Mouse (Mus musculus) lung, postnatal 0 days (tissue): ENCODE measurements at regions not wholly inside any gene's neighbourhood (a gene's known extent, or its start where the extent isn't known, plus 50 kb on each side); places are given as distances from the start of the nearest gene placed in this dataset.

Experiments
- ATAC-seq: fragments of 200-750 bp; cut with Nextera tagmentation; 2 replicates; pipeline ENCODE4 v1.8.0; 2017; ENCODE audit warnings: moderate library complexity
- DNase-seq: peaks from one replicate; pipeline ENCODE4 v3.0.0-alpha.2; 2016; ENCODE audit warnings: low spot score
- H3K27ac ChIP-seq: fragments of 300-500 bp; sonication (generic); 2 replicates; pipeline ENCODE4 v1.5.1; 2014; ENCODE audit warnings: antibody characterized with exemption, mild to moderate bottlenecking, low read length, mixed read lengths
- H3K27me3 ChIP-seq: fragments of 300-500 bp; sonication (generic); replicated peaks from 2 replicates; pipeline ENCODE4 v1.6.1; 2014; ENCODE audit warnings: low read length, mixed read lengths; ENCODE audit not compliant: insufficient read depth
- H3K36me3 ChIP-seq: fragments of 300-500 bp; sonication (generic); 2 replicates; pipeline ENCODE4 v1.6.1; 2014; ENCODE audit warnings: low read length, mixed read lengths; ENCODE audit not compliant: insufficient read depth
- H3K4me1 ChIP-seq: fragments of 300-500 bp; sonication (generic); 2 replicates; pipeline ENCODE4 v1.6.1; 2014; ENCODE audit warnings: antibody characterized with exemption, low read depth, low read length, mixed read lengths; ENCODE audit not compliant: insufficient read depth
- H3K4me2 ChIP-seq: fragments of 300-500 bp; sonication (generic); replicated peaks from 2 replicates; pipeline ENCODE4 v1.6.1; 2014; ENCODE audit warnings: low read depth, mild to moderate bottlenecking, low read length, moderate library complexity, mixed read lengths
- H3K4me3 ChIP-seq: fragments of 300-500 bp; sonication (generic); 2 replicates; pipeline ENCODE4 v1.5.1; 2014; ENCODE audit warnings: low read depth, low read length
- H3K9ac ChIP-seq: fragments of 300-500 bp; sonication (generic); replicated peaks from 2 replicates; pipeline ENCODE4 v1.6.1; 2014; ENCODE audit warnings: low read depth, mild to moderate bottlenecking
- H3K9me3 ChIP-seq: fragments of 300-500 bp; sonication (generic); 2 replicates; pipeline ENCODE4 v1.6.1; 2016; ENCODE audit warnings: low read length, mixed read lengths
- CTCF ChIP-seq: IDR thresholded peaks from 2 replicates; pipeline ENCODE4 v1.5.1; 2016; ENCODE audit warnings: antibody characterized with exemption, mild to moderate bottlenecking
- EP300 ChIP-seq: IDR thresholded peaks from 2 replicates; pipeline ENCODE4 v1.6.1; 2016; ENCODE audit warnings: antibody characterized with exemption, mild to moderate bottlenecking, control low read depth
- WGBS: fragments of 180-500 bp; shearing (Covaris S2); extraction: QIAGEN DNeasy Blood & Tissue Kit; methylation state at CpG from one replicate; pipeline ENCODE4 v1.1.7; 2014; 5-methylcytosine and 5-hydroxymethylcytosine counted together

DNA sequence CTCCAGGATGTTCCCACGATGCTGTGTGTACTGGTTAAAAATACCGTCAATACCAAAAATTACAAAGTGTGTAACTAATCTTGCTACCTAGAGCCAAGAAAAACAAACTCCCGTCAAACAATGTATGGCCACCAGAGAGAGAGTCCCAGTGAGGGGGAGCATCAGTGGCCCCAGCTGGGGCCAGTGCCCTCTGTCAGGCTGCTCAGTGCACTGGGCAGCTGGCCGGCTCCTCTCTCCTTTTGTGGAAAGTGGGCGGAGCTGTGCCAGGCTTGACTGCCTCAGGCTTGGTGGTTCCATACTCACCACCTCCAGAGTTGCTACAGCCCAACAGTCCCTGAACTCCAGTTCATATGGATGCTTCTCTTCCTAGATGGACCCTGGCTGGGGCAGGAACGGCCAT, 53.8 kb upstream of the Sept5 start:
- ATAC-seq (no peak), DNase-seq (no peak)
- H3K9me3 ChIP-seq, result no peaks in the 10 kb centered on the region
- H3K4me1 ChIP-seq, result no peaks in the 10 kb centered on the region
- H3K27me3 ChIP-seq, result no peaks in the 10 kb centered on the region
- no peak overlapping the region for H3K4me3 ChIP-seq
- TF ChIP-seq EP300 (no peak), CTCF (no peak)
- no peak overlapping the region for H3K27ac ChIP-seq
- no peak overlapping the region for H3K9ac ChIP-seq
- H3K36me3 ChIP-seq, result no peaks in the 10 kb centered on the region
- 40% methylated on average over 6 of the region's 6 CpGs for WGBS
- no peak overlapping the region for H3K4me2 ChIP-seq

DNA sequence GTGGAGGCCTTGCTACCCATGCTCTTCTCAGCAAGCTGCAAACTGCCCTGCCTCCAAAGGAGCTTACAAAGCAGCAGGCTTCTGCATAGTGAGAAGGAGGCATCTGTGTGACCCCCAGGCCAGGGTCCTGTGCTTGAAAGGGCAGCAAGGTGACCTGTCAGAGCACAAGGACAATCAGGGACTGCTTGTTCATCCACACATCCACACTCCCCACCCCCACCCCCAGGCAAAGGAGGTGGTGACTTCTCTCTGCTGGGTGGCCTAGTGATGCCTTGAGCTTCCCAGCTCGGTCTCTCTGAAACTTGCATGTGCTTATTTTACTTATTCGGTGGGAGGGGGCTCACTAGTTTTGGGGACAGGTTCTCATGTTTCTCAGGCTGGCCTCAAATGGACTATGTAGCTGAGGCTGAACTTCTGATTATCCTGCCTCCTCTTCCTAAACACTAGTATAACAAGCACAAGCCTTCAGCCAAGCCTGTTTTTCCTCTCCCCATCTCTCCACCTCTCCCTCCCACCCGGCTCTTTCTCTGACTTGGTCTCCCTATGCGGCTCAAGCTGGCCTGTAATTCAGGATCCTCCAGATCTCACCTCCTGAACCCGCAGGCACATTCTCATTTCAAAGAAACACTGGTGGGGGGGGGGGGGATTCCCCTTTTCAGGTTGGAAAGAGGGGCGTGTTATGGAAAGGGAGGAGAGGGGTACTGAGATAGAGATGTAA, 56.4 kb upstream of the Sept5 start:
- H3K4me1 ChIP-seq, result no peaks in the 10 kb centered on the region
- peak overlapping the region; percentile 54; the same call in 1 of the 2 replicates for H3K4me2 ChIP-seq
- no peaks in the 10 kb centered on the region for H3K36me3 ChIP-seq
- WGBS, result 20% methylated on average over 6 of the region's 6 CpGs
- H3K4me3 ChIP-seq, result no peak overlapping the region
- H3K9ac ChIP-seq, result no peak overlapping the region
- H3K27me3 ChIP-seq, result no peaks in the 10 kb centered on the region
- no peak for TF ChIP-seq CTCF
- no peak for TF ChIP-seq EP300
- no peaks in the 10 kb centered on the region for H3K9me3 ChIP-seq
- no peak for DNase-seq
- no peak for ATAC-seq
- H3K27ac ChIP-seq, result 0 out of 2 replicates have a peak overlapping the region, but pooled peaks have one; percentile 15

DNA sequence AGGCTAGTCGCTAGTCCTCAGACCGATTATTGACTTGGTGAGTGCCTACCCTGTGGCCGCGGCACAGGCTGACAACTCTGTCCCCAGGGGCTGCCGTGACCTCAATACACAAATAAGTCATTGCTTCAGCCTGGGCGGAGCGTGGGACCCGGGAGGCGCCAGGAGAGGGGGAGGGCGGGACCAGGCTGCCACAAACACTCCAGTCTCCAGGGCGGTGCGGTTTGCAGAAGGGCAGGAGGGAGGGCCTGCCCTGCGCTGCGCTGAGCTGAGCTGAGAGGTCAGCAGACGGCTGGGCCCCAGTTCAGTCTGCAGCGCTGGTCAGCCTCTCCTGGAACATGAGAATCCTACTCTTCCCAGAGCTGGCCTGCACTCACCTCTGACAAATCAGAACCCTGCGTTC, 57.2 kb upstream of the Sept5 start:
- no peaks in the 10 kb centered on the region for H3K27me3 ChIP-seq
- no peaks in the 10 kb centered on the region for H3K9me3 ChIP-seq
- WGBS, result 1% methylated on average over 17 of the region's 17 CpGs
- H3K4me2 ChIP-seq, result peak overlapping the region; percentile 54
- H3K36me3 ChIP-seq, result no peaks in the 10 kb centered on the region
- H3K9ac ChIP-seq, result 0 out of 2 replicates have a peak overlapping the region, but pooled peaks have one; percentile 17
- ATAC-seq (peak; percentile 99), DNase-seq (peak; percentile 97)
- TF ChIP-seq EP300 (peak; percentile 15; the same call in 1 of the 2 replicates), CTCF (no peak)
- H3K27ac ChIP-seq, result peak overlapping the region; percentile 85
- no peak overlapping the region for H3K4me3 ChIP-seq
- H3K4me1 ChIP-seq, result no peaks in the 10 kb centered on the region

- TF ChIP-seq EP300 (no peak), CTCF (peak; percentile 88)
- ATAC-seq (peak; percentile 76), DNase-seq (peak; percentile 90)
- Histone ChIP-seq H3K9ac (0 out of 2 replicates have a peak overlapping the region, but pooled peaks have one; percentile 17), H3K36me3 (no peaks in the 10 kb centered on the region), H3K4me2 (peak overlapping the region; percentile 54), H3K4me1 (no peaks in the 10 kb centered on the region), H3K27ac (peak overlapping the region; percentile 85), H3K4me3 (no peak overlapping the region), H3K9me3 (no peaks in the 10 kb centered on the region), H3K27me3 (no peaks in the 10 kb centered on the region)
- WGBS, result 6% methylated on average over 8 of the region's 8 CpGs
Observed at GRCm38 (mm10) chr16:18687367-18687766, 57.6 kb upstream of the Sept5 start.

DNA sequence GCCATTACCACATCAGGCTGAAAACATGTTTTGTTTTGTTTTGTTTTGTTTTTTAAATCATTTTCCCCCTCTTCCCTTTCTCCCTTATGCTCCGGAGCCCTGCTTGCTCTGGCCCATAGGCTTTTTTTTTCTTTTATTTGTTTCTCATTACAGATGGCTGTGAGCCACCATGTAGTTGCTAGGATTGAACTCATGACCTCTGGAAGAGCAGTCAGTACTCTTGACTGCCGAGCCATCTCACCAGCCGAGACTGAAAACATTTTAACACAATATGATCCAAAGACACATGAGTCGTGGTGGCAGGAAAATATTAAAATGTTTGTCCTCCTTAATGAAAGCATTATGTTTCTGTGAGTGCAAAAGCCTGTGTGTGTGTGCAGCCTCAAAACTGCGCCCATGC, 65.8 kb upstream of the Sept5 start:
- H3K9me3 ChIP-seq, result no peaks in the 10 kb centered on the region
- no peaks in the 10 kb centered on the region for H3K27me3 ChIP-seq
- no peak for DNase-seq
- no peak for ATAC-seq
- H3K27ac ChIP-seq, result no peak overlapping the region
- H3K4me3 ChIP-seq, result no peak overlapping the region
- no peaks in the 10 kb centered on the region for H3K36me3 ChIP-seq
- no peaks in the 10 kb centered on the region for H3K4me1 ChIP-seq
- no peak overlapping the region for H3K4me2 ChIP-seq
- no peak overlapping the region for H3K9ac ChIP-seq
- TF ChIP-seq EP300 (no peak), CTCF (no peak)
- 59% methylated on average over 5 of the region's 5 CpGs for WGBS

DNA sequence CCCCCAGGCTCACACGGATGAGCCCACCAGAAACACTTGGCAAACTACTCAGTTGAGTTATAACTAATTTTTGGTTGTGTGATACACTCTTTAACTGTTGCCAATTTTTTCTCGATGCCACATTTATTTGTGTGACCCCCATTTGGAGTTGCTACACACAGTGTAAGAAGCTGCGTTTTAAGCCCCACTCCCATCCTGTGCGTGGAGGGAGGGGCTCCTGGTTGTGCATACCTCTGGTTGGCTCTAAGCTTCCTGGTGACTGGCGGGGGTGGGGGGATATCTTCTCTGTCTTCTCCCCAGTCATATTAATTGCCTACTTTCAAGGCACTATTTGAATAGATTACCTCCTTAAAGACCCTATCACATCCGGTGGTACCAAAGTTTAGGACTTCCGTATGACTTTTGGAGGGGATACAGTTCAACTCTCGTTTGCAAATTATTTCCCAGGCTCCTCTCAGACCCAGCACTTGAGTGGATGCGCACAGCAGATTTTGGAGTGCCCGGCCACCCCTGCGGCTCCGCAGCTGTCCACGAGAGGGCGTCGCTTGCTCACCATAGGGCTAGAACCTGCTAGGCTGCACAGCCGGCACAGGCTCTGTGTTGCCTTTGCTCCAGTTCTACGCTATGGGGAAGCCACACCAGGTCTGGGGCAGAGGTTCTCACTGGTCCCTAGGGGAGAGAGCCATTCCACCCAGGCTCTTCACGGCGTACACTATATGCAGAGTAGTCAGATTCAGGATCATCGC, 66.5 kb upstream of the Sept5 start:
- H3K4me1 ChIP-seq, result no peaks in the 10 kb centered on the region
- H3K4me3 ChIP-seq, result no peak overlapping the region
- no peak overlapping the region for H3K4me2 ChIP-seq
- 9% methylated on average over 20 of the region's 20 CpGs for WGBS
- TF ChIP-seq EP300 (no peak), CTCF (peak; percentile 97)
- no peaks in the 10 kb centered on the region for H3K27me3 ChIP-seq
- peak; percentile 89 for ATAC-seq
- H3K9ac ChIP-seq, result no peak overlapping the region
- peak; percentile 82 for DNase-seq
- no peaks in the 10 kb centered on the region for H3K36me3 ChIP-seq
- no peaks in the 10 kb centered on the region for H3K9me3 ChIP-seq
- H3K27ac ChIP-seq, result no peak overlapping the region
